Mouse (Mus musculus): ENCODE measurements around the gene Zmym1.
"Not testable (repeated sequence)": the region's sequence is repeated elsewhere in the genome, so short reads cannot be mapped to it uniquely, and the experiment has no call there.

DNA sequence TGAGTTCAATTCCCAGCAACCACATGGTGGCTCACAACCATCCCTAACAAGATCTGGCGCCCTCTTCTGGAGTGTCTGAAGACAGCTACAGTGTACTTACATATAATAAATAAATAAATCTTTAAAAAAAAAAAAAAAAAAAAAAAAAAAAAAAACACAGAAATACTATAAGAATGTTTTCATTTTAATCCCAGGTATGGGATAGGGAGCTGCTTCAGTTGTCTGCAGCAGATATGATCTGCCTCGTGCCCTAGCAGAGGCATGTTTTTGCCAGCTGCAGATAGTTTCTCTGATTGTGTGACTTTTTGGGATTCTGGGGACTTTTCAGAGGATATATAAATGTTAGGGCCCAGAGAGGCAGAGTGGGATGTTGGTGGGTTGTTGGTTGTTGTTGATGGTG is 38.6 kb upstream of the Zmym1 start:
- not testable (repeated sequence) for TF ChIP-seq CTCF, POLR2A (IDR thresholded peaks at IDR 0.05; ENCODE audit: insufficient read depth, low read depth, low read length)

Measured in olfactory bulb, adult 2 months (tissue).